Mouse (Mus musculus) embryonic fibroblast, embryonic 13.5 days (primary cell): ENCODE measurements around the gene Gfpt2. TPM values are rescaled to one million over a fixed set of nuclear protein-coding genes. Genes with fewer than 3 reads are reported as not detected.
A peak's percentile ranks its signal among the peaks of the same experiment; 100 is the strongest.

Experiments used
- H3K27ac ChIP-seq: 2 replicates; pipeline ENCODE4 v1.5.1; 2012; ENCODE audit warnings: low read length, control low read depth, inconsistent platforms; ENCODE audit not compliant: insufficient read depth
- H3K4me1 ChIP-seq: 2 replicates; pipeline ENCODE4 v1.6.1; 2011; ENCODE audit warnings: low read length; ENCODE audit not compliant: control insufficient read depth, insufficient read depth
- H3K4me3 ChIP-seq: 2 replicates; pipeline ENCODE4 v1.5.1; 2011; ENCODE audit warnings: mild to moderate bottlenecking, control low read depth, low read length; ENCODE audit not compliant: insufficient read depth
- CTCF ChIP-seq: IDR thresholded peaks from 2 replicates; pipeline ENCODE4 v1.5.1; 2011; ENCODE audit warnings: mild to moderate bottlenecking, control low read depth, low read length, moderate library complexity, borderline replicate concordance; ENCODE audit not compliant: insufficient read depth
- POLR2A ChIP-seq: IDR thresholded peaks from 2 replicates; pipeline ENCODE4 v1.6.1; 2011; ENCODE audit warnings: low read depth, mild to moderate bottlenecking, control low read depth, low read length, moderate library complexity
- polyA plus RNA-seq: library from polyadenylated mRNA; stranded (reverse); fragments of >200 nt; gene quantifications from 2 replicates; pipeline ENCODE4 v1.2.4, GENCODE M21; 2011; ENCODE audit warnings: low read depth; ENCODE audit not compliant: missing spikeins, insufficient read length

The Gfpt2 gene
- polyA plus RNA-seq, 1 experiment, result 13.9 TPM

DNA sequence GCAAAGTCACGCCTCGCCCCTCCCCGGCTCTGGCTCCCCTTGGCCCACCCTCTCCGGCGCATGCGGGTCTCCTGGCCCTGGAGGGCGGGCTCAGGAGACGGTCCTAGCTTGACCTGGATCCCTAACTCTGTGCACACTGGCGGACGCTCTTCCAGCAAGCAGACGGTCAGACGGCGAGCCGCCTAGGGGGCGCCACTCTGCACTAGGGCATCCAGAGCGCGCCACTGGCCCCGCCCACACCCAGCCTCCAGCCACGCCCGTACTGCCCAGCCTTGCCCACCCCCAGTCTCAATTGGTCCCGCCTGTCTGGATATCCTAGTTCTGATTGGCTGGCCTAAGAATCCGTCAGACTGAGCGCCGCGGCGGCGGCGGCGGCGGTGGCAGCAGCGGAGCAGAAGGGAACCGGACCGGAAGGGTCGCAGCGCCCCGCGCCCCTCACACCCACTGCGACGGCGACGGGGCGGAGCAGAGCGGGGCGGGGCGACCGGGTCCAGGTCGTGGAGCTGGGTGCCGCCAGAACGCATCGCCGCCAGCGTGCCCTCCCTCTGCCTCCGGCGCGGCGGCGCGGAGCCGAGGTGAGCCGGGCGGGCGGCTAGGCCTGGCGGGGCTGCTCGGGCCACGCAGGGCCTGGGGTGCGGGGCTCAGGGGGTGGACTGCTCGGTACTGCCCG lies 52.6 kb downstream of the Gfpt2 start, which contains the start of gene Mapk9:
TSS of gene Mapk9 (plus strand) at position 351 of the 670 bp plus-strand sequence.
- no peaks in the 10 kb centered on the region for H3K4me1 ChIP-seq
- TF ChIP-seq CTCF, result peak; percentile 88
- TF ChIP-seq POLR2A, result peak; percentile 58; the same call in 1 of the 2 replicates
- H3K4me3 ChIP-seq, result peak within 1 kb of the TSS; percentile 95
- no peak within 1 kb of the TSS; the same call in 1 of the 2 replicates for H3K27ac ChIP-seq

DNA sequence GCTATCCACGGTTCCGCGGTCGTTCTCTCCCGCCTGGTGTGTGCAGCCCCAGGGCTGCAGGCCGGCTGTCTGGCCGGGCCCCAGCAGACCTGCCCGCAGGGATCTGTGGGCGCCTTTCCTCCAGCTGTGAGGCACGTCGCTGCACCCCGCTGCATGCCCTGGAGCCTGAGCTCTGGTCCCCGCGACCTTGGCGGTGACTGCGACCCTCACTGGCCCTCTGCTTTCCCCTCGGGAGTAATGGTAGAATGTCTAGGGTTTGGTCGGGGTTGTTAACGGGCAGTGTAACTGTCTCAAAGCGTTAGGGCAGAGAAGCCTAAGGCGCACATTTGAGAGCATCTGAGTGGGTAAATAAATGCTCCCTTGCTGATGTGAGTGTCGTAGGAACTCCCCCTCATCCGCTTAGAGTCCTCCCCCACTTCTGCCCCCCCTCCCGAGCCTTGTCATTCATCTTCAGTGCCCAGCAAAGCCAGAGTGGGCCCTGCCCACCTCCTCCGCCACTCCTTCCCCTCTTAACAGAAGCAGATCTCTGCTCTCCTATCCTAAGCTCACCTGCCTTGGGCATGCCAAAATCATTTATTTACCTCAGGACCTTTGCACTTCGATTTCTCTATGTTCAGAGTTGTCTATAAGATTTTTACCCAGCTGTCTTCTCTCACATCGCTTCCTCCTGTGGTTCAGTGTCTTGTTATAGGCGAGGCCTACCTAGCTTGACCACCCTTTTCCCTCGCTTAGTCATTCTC lies 53.3 kb downstream of the Gfpt2 start:
- TF ChIP-seq POLR2A (no peak), CTCF (no peak)
- peak overlapping the region; percentile 95 for H3K4me3 ChIP-seq
- H3K27ac ChIP-seq, result no peak overlapping the region; the same call in 1 of the 2 replicates
- H3K4me1 ChIP-seq, result no peaks in the 10 kb centered on the region

DNA sequence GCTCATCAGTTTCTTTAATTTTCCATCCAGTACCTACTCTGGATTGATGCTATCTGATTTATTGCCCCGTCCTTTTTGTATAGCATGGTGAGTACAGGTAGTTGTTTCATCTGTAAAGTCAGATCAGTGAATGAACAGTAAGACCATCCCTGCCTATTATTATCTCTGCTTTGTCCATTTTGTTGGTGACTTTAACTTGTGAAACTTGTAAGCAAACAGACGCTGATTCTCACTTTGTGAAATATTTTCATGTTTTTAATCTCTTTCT lies 53.8 kb downstream of the Gfpt2 start:
- Histone ChIP-seq H3K4me1 (no peaks in the 10 kb centered on the region), H3K27ac (no peak overlapping the region), H3K4me3 (peak overlapping the region; percentile 95)
- TF ChIP-seq POLR2A, result no peak
- TF ChIP-seq CTCF, result no peak

DNA sequence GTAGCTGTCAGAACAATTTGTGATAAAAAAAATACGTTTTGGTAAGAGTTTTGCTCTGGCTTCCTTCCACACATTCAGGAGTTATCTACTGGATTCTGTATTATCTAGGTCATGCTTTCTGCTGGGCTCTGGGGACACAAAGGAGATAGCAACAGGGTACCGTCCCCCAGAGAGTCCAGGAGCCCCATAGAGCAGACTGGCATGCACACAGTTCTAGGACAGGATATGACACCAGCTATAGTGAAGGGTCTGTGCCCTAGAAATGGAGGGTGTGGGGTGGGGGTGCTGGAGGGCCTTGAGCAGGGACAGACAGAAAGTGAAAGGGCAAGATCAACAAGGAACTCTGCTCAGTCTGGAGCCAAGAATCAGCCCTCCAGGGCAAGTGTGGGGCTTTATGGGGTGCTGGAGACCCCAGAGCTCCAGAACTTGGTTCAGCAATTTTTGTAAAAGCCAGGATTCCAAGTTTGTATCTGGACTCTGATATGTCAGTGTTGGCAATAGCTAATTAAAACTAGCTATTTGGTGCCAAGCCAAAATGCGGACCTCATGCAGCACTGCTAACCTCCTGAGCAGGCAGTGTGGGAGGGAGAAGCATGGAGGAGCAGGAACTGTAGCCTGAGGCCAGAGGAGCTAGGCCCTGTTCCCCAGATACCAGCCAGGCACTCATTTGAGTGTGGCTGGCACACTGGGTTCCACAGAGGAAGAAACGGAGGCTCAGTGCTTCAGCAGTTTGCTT lies 54.3 kb downstream of the Gfpt2 start:
- no peak overlapping the region for H3K27ac ChIP-seq
- no peak for TF ChIP-seq CTCF
- no peak for TF ChIP-seq POLR2A
- H3K4me1 ChIP-seq, result no peaks in the 10 kb centered on the region
- peak overlapping the region; percentile 14 for H3K4me3 ChIP-seq

DNA sequence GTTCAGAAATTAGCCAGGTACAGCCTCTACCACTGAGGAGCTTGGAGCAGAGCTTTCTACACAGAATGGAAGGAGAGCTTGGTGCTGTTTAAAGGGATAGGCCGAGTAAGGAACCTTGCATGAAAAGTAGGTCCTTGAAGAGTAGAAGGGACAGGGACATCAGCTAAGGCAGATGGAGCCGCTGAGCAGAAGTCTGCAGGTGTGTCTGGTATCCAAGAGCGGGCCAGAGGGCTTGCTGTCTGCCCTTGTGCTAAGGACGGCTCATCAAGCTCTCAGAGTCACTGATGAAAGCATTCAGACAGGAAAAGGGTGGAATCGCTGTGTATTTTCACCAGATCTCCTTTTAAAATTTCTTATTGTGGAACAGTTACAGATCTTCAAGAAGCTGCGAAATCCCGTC lies 56.4 kb downstream of the Gfpt2 start:
- H3K4me1 ChIP-seq, result no peaks in the 10 kb centered on the region
- TF ChIP-seq CTCF, result no peak
- TF ChIP-seq POLR2A, result no peak

DNA sequence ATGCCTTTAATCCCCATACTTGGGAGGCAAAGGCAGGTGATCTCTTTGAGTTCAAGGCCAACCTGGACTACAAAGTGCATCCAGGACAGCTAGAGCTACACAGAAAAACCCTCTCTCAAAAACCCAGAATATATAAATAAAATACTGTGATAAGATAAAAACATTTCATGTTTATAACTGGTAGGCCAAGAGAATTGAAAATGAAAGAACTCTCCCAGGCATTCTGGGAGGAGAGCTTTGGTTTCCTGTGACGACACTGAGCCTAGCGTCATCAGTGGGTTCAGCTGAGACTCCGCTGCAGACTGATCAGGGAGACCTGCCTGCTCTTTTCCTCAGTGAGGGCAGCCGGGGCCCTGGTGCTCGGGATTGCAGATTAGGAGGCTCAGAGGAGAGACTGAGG lies 61.2 kb downstream of the Gfpt2 start:
- TF ChIP-seq POLR2A, result no peak
- TF ChIP-seq CTCF, result no peak
- Histone ChIP-seq H3K4me1 (no peaks in the 10 kb centered on the region), H3K27ac (no peak overlapping the region), H3K4me3 (no peak overlapping the region)

More for the DNA sequence above, 56.4 kb downstream of the Gfpt2 start:
- Histone ChIP-seq H3K4me3 (no peak overlapping the region), H3K27ac (no peak overlapping the region)

DNA sequence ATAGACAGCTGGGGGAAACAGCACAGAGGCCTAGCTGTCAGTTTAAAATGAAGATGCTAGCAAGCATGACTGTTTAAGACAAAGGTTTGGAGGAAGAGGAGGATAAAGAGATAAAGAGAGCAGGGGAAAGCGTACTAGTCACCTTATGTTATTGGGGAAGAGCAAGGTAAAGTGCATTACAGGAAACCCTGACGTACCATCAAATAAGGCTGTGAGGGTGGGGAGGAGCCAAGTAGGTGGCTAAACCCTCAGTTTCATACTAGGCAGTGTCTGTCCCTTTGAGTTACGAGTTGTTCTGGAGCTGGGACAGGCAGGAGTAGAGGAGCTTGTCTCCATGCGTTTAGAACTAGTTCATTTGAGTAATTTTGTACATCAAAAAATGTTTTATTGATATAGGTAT lies 67.2 kb downstream of the Gfpt2 start:
- no peak for TF ChIP-seq POLR2A
- TF ChIP-seq CTCF, result no peak
- Histone ChIP-seq H3K27ac (no peak overlapping the region), H3K4me3 (no peak overlapping the region), H3K4me1 (no peaks in the 10 kb centered on the region)

DNA sequence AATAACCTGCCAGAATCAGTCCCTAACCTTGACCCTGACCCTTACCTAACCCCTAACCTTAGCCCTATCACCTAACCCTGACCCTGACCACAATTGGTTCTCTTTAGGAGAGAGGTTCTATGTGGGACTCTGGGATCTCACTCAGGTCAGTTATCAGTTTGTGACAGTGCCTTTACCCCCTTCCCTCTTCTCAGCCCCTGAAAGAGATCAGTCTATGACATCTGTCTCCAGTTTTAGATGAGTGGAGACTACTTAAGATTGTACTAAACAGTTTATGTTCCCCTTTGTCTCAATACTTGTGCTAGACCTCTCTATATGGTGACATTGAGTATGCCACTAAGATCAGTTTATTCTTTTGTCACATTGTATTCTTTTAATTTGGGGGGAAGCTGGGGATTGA lies 69.9 kb downstream of the Gfpt2 start:
- Histone ChIP-seq H3K4me1 (no peaks in the 10 kb centered on the region; the same call in 1 of the 2 replicates), H3K4me3 (no peak overlapping the region), H3K27ac (no peak overlapping the region)
- TF ChIP-seq POLR2A, result no peak
- TF ChIP-seq CTCF, result no peak

DNA sequence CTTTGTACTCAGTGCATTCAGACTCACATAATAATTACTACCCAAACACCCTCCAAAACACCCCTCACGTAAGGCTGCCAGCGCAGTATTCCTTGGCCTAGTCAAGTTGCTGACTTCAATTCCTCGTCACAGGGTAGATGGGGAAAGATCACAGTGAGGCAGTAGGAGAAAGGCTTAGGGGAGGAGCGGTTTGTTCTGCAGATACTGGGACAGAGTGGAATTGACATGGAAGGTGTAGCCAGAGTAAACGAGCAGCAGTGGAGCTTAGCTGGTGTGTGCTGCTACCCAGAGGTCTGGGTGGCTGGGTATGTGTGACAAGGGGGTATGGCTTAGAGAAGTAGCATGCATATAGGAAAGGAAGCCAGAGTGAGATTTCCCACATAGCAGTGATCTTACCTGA lies 73.3 kb downstream of the Gfpt2 start:
- TF ChIP-seq CTCF (no peak), POLR2A (no peak)
- Histone ChIP-seq H3K4me3 (no peak overlapping the region), H3K27ac (no peak overlapping the region), H3K4me1 (no peaks in the 10 kb centered on the region; the same call in 1 of the 2 replicates)

DNA sequence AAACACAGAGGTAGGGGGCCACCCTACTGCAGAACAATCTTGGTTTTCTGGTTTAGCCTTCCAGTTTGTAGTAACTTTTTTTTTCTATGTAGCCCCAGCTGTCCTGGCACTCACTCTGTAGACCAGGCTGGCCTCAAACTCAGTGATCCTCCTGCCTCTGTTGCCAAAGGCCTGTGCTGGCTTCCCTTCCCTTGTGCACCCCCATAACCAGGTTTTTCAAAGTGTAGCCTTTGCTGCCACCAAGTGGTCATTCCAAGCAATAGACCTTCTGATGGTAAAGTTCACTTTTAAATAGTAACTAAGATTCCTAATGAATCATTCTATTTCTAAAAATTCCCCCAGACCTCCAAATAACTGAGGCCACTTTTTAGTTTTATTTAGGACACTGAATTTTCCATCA lies 75.8 kb downstream of the Gfpt2 start:
- TF ChIP-seq POLR2A (no peak), CTCF (peak; percentile 33; the same call in 1 of the 2 replicates)
- H3K4me3 ChIP-seq, result no peak overlapping the region

More for the DNA sequence above, 75.8 kb downstream of the Gfpt2 start:
- no peaks in the 10 kb centered on the region; the same call in 1 of the 2 replicates for H3K4me1 ChIP-seq
- no peak overlapping the region for H3K27ac ChIP-seq
